Mouse (Mus musculus) limb, embryonic 10.5 days (tissue): ENCODE data around the gene Tm7sf3. TPM values are rescaled to one million over a fixed set of nuclear protein-coding genes. Genes with fewer than 3 reads are reported as not detected.

Source experiments
- DNase-seq: peaks from one replicate; pipeline ENCODE4 v3.0.0-alpha.2; 2017; ENCODE audit warnings: low spot score
- H3K27ac ChIP-seq: fragments of 300-500 bp; sonication (generic); 2 replicates; pipeline ENCODE4 v1.5.1; 2016; ENCODE audit warnings: mild to moderate bottlenecking
- H3K27me3 ChIP-seq: fragments of 300-500 bp; sonication (generic); 2 replicates; pipeline ENCODE4 v1.6.1; 2016; ENCODE audit warnings: low read depth, mild to moderate bottlenecking; ENCODE audit not compliant: poor library complexity, severe bottlenecking
- H3K36me3 ChIP-seq: fragments of 300-500 bp; sonication (generic); 2 replicates; pipeline ENCODE4 v1.6.1; 2016; ENCODE audit warnings: mild to moderate bottlenecking, moderate library complexity
- H3K4me1 ChIP-seq: fragments of 300-500 bp; sonication (generic); 2 replicates; pipeline ENCODE4 v1.6.1; 2016
- H3K4me3 ChIP-seq: fragments of 300-500 bp; sonication (generic); 2 replicates; pipeline ENCODE4 v1.5.1; 2016; ENCODE audit warnings: mild to moderate bottlenecking, moderate library complexity
- H3K9me3 ChIP-seq: fragments of 300-500 bp; sonication (generic); replicated peaks from 2 replicates; pipeline ENCODE4 v1.6.1; 2016; ENCODE audit warnings: mild to moderate bottlenecking
- WGBS: fragments of 180-500 bp; shearing (Covaris S2); methylation state at CpG from one replicate; pipeline ENCODE4 v1.1.7; 2016; 5-methylcytosine and 5-hydroxymethylcytosine counted together
- polyA plus RNA-seq: library from polyadenylated mRNA; unstranded; fragments of >200 nt; fragmentation: Nextera tagmentation; extraction: Ambion mirVana; gene quantifications from 2 replicates; pipeline ENCODE4 v1.2.1, GENCODE M21; 2016

Tm7sf3 gene
- polyA plus RNA-seq, 1 experiment from 2014 or later = 25.8 TPM

- Histone ChIP-seq H3K4me1 (peaks cover 26% of the 10 kb centered on the region), H3K9me3 (no peaks in the 10 kb centered on the region), H3K27me3 (no peaks in the 10 kb centered on the region), H3K36me3 (peaks cover 2% of the 10 kb centered on the region; the same call in 1 of the 2 replicates), H3K4me3 (no peak overlapping the region), H3K27ac (no peak overlapping the region)
- 84% methylated on average over 9 of the region's 9 CpGs for WGBS
- no peak for DNase-seq
Measured at GRCm38 (mm10) chr6:146629781-146630756, 12.6 kb downstream of the Tm7sf3 start.

- no peaks in the 10 kb centered on the region for H3K9me3 ChIP-seq
- no peak overlapping the region for H3K27ac ChIP-seq
- DNase-seq = no peak
- 88% methylated on average over 3 of the region's 3 CpGs for WGBS
- H3K4me1 ChIP-seq = peaks cover 13% of the 10 kb centered on the region
- no peaks in the 10 kb centered on the region for H3K27me3 ChIP-seq
- H3K4me3 ChIP-seq = no peak overlapping the region
- H3K36me3 ChIP-seq = peaks cover 18% of the 10 kb centered on the region
Measured at GRCm38 (mm10) chr6:146628123-146628522, 14.5 kb downstream of the Tm7sf3 start.

GRCm38 (mm10) chr6:146616670-146617069 lies 26.0 kb downstream of the Tm7sf3 start:
- Histone ChIP-seq H3K27ac (no peak overlapping the region), H3K36me3 (peaks cover 81% of the 10 kb centered on the region), H3K9me3 (no peaks in the 10 kb centered on the region), H3K4me1 (no peaks in the 10 kb centered on the region), H3K27me3 (no peaks in the 10 kb centered on the region), H3K4me3 (no peak overlapping the region)
- 97% methylated on average over 2 of the region's 2 CpGs for WGBS
- no peak for DNase-seq

GRCm38 (mm10) chr6:146615891-146616290 lies 26.7 kb downstream of the Tm7sf3 start:
- Histone ChIP-seq H3K4me3 (no peak overlapping the region), H3K9me3 (no peaks in the 10 kb centered on the region), H3K4me1 (no peaks in the 10 kb centered on the region), H3K27ac (no peak overlapping the region), H3K27me3 (no peaks in the 10 kb centered on the region), H3K36me3 (peaks cover 78% of the 10 kb centered on the region)
- 94% methylated on average over 8 of the region's 8 CpGs for WGBS
- DNase-seq = no peak

GRCm38 (mm10) chr6:146614541-146614940 lies 28.1 kb downstream of the Tm7sf3 start:
- H3K27me3 ChIP-seq = no peaks in the 10 kb centered on the region
- H3K9me3 ChIP-seq = no peaks in the 10 kb centered on the region
- no peak for DNase-seq
- H3K36me3 ChIP-seq = peaks cover 81% of the 10 kb centered on the region
- WGBS = 94% methylated on average over 5 of the region's 5 CpGs
- H3K4me3 ChIP-seq = no peak overlapping the region
- H3K27ac ChIP-seq = no peak overlapping the region
- H3K4me1 ChIP-seq = no peaks in the 10 kb centered on the region

GRCm38 (mm10) chr6:146613907-146614306 lies 28.7 kb downstream of the Tm7sf3 start:
- DNase-seq = no peak
- Histone ChIP-seq H3K4me3 (no peak overlapping the region), H3K27me3 (no peaks in the 10 kb centered on the region), H3K4me1 (no peaks in the 10 kb centered on the region), H3K36me3 (peaks cover 84% of the 10 kb centered on the region), H3K27ac (no peak overlapping the region), H3K9me3 (no peaks in the 10 kb centered on the region)
- 94% methylated on average over 5 of the region's 5 CpGs for WGBS

GRCm38 (mm10) chr6:146612736-146613135 lies 29.9 kb downstream of the Tm7sf3 start:
- no peak overlapping the region for H3K27ac ChIP-seq
- WGBS = 91% methylated on average over 5 of the region's 5 CpGs

GRCm38 (mm10) chr6:146611897-146612296 lies 30.7 kb downstream of the Tm7sf3 start:
- no peak overlapping the region for H3K4me3 ChIP-seq
- no peak overlapping the region for H3K27ac ChIP-seq
- 88% methylated on average over 7 of the region's 7 CpGs for whole genome bisulfite sequencing
- DNase-seq = no peak
- no peaks in the 10 kb centered on the region for H3K4me1 ChIP-seq
- no peaks in the 10 kb centered on the region for H3K27me3 ChIP-seq
- H3K9me3 ChIP-seq = no peaks in the 10 kb centered on the region
- H3K36me3 ChIP-seq = peaks cover 75% of the 10 kb centered on the region

More at GRCm38 (mm10) chr6:146612736-146613135, 29.9 kb downstream of the Tm7sf3 start:
- no peaks in the 10 kb centered on the region for H3K4me1 ChIP-seq
- H3K27me3 ChIP-seq = no peaks in the 10 kb centered on the region
- no peak for DNase-seq
- no peak overlapping the region for H3K4me3 ChIP-seq
- no peaks in the 10 kb centered on the region for H3K9me3 ChIP-seq
- peaks cover 75% of the 10 kb centered on the region for H3K36me3 ChIP-seq

- H3K4me1 ChIP-seq = no peaks in the 10 kb centered on the region
- peaks cover 75% of the 10 kb centered on the region for H3K36me3 ChIP-seq
- no peak overlapping the region for H3K4me3 ChIP-seq
- WGBS = 93% methylated on average over 6 of the region's 6 CpGs
- no peaks in the 10 kb centered on the region for H3K27me3 ChIP-seq
- no peak for DNase-seq
- no peaks in the 10 kb centered on the region for H3K9me3 ChIP-seq
- no peak overlapping the region for H3K27ac ChIP-seq
Measured at GRCm38 (mm10) chr6:146611385-146611784, 31.2 kb downstream of the Tm7sf3 start.

GRCm38 (mm10) chr6:146603651-146604050 lies 39.0 kb downstream of the Tm7sf3 start:
- peaks cover 85% of the 10 kb centered on the region for H3K36me3 ChIP-seq
- H3K27me3 ChIP-seq = no peaks in the 10 kb centered on the region
- DNase-seq = no peak
- no peaks in the 10 kb centered on the region for H3K4me1 ChIP-seq
- 91% methylated on average over 10 of the region's 10 CpGs for WGBS
- no peaks in the 10 kb centered on the region for H3K9me3 ChIP-seq
- no peak overlapping the region for H3K27ac ChIP-seq
- no peak overlapping the region for H3K4me3 ChIP-seq

GRCm38 (mm10) chr6:146602601-146603000 lies 40.0 kb downstream of the Tm7sf3 start:
- WGBS = 77% methylated on average over 4 of the region's 4 CpGs
- peaks cover 91% of the 10 kb centered on the region for H3K36me3 ChIP-seq

GRCm38 (mm10) chr6:146585134-146585533 lies 57.5 kb downstream of the Tm7sf3 start:
- Histone ChIP-seq H3K4me3 (no peak overlapping the region), H3K27ac (no peak overlapping the region), H3K36me3 (peaks cover 54% of the 10 kb centered on the region), H3K9me3 (no peaks in the 10 kb centered on the region), H3K4me1 (peaks cover 7% of the 10 kb centered on the region; the same call in 1 of the 2 replicates), H3K27me3 (no peaks in the 10 kb centered on the region)
- DNase-seq = no peak
- 94% methylated on average over 5 of the region's 5 CpGs for WGBS

More at GRCm38 (mm10) chr6:146602601-146603000, 40.0 kb downstream of the Tm7sf3 start:
- Histone ChIP-seq H3K27ac (no peak overlapping the region), H3K4me1 (no peaks in the 10 kb centered on the region), H3K4me3 (no peak overlapping the region), H3K27me3 (no peaks in the 10 kb centered on the region), H3K9me3 (no peaks in the 10 kb centered on the region)
- no peak for DNase-seq

- peaks cover 17% of the 10 kb centered on the region for H3K4me1 ChIP-seq
- H3K9me3 ChIP-seq = no peaks in the 10 kb centered on the region
- H3K36me3 ChIP-seq = peaks cover 37% of the 10 kb centered on the region
- H3K27ac ChIP-seq = no peak overlapping the region
- H3K27me3 ChIP-seq = no peaks in the 10 kb centered on the region
- WGBS = 84% methylated on average over 2 of the region's 2 CpGs
- H3K4me3 ChIP-seq = no peak overlapping the region
- no peak for DNase-seq
Measured at GRCm38 (mm10) chr6:146583366-146584046, 59.1 kb downstream of the Tm7sf3 start.
